Mouse (Mus musculus) brain, embryonic 18.5 days (tissue): ENCODE results near the gene Polr2c.
"Not testable (repeated sequence)": the region's sequence is repeated elsewhere in the genome, so short reads cannot be mapped to it uniquely, and the experiment has no call there.

Experiments
- DNase-seq: peaks from one replicate; pipeline ENCODE4 v3.0.0-alpha.2; 2012; ENCODE audit warnings: low read depth, low spot score

The Polr2c gene

DNA sequence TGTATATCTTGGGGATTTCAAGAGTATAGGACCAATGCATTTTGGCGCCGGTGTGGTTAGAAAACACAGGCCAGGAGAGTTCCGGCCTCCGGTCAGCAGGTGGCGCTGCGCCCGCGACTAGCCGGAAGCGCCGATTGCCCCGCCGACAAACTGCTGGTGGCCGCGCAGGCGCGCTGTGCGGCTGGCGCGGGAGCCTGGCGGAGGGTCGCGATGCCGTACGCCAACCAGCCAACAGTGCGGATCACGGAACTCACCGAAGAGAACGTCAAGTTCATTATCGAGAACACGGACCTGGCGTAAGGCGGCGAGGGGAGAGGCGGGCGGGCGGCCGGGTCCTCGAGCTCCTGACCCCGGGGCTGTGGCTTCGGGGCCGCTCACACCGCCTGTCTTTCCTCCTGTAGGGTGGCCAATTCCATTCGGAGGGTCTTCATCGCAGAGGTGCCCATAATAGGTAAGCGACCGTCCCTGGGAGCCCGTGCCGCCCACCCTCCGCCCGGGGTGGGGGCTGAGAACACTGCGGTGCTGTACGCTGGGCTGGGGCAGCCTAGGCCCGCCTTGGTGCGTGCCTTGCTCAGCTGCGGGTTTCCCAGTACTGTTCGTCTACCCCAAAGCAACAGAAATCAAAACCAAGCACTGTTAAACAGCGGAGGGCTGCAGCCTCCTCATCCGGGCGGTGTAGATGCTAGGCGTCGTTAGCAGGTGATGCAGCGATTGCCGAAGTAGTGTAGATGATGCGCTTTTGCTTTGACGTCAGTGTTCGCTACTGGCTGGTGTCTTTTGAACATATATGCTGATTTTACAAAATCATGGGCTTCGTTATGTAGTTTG is at the start of gene Polr2c:
Gene Polr2c (plus strand): TSS at position 105 of the 828 bp plus-strand sequence.
- DNase-seq: no peak

DNA sequence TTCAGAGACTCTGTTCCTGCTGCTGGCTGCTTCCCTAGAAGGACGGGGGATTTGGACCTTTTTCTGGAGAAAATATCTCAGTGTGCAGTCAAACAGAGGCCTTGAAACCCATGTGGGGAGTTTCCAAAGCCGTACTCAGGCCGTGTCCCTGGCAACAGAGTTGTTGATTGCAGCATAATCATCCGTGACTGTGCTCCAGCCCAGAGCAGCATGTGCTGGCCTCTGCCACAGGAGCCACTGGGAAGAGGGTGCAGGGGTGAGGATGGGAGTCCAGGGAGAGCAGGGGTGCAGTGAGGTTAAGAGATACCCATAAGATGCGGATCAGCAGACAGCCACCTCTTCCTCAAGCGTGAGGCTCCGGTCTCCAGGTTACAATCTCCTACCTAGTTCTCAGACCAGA is 49.7 kb upstream of the Polr2c start:
- no peak for DNase-seq

DNA sequence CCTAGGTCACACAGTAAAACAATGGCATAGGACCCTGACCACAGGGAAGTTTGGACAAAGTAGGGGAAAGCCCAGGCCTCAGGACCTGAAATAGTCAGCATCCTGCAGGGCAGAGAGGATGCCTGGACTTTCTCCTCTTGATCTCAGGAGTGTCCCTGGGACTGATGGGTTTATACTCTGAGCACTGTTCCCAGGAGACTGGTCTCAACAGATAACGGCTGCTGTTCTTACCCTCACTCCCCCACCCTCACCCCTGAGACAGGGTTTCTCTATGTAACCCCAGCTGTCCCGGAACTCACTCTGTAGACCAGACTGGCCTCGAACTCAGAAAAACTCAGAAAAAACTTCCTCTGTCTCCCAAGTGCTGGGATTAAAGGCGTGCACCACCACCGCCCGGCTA is 48.9 kb upstream of the Polr2c start:
- DNase-seq: no peak

DNA sequence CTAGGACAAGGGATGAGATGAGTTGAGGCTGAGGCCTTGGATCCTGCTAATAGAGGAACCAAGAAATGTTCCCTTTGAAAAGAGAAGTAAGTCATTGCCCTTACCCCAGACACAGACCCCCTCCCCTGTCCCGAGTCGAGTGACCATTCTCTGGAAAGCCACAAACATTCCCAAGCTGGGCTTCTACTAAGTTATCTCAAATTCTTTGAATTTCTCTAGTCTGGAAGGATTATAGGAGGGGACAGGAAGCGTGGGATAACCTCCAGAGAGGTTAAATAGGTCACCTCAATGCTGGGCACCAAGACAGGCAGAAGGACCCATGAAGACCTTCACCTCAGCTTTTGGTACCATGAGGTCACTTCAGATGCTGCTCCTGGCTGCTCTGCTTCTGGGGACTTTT is 47.1 kb upstream of the Polr2c start, which contains the start of gene Ccl17:
Gene Ccl17 (plus strand): TSS at position 301 of the 400 bp plus-strand sequence.
- no peak for DNase-seq

DNA sequence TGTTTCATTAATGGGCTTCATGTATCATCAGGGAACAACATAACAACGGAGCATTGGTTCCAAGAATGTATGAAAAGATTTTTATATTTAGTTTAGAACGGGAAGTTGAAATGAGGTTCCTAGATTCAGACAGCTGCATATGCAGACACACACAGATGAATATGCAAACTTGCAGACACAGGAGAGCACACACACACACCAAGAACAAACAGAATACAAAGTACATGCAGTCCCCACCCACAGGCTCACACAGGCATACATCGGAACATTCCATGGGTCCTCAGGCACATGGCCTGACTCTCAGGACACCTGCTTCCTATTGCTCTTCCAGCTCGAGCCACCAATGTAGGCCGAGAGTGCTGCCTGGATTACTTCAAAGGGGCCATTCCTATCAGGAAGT is 46.4 kb upstream of the Polr2c start:
- DNase-seq: no peak

DNA sequence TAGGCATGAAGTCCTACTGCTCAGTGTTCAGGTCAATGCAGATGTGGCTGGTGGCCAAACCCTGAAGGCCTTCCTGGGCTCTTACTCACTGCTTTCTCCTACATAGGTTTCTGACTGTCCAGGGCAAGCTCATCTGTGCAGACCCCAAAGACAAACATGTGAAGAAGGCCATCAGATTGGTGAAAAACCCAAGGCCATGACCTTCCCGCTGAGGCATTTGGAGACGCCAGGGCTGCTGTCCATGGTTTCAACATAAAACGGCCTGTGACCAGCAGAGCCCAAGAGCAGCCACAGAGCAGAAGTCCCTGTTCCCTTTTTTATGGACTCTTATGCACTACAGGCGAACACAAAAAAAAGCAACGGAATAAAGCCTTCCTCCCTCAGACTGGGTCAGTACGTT is 45.6 kb upstream of the Polr2c start:
- no peak for DNase-seq

DNA sequence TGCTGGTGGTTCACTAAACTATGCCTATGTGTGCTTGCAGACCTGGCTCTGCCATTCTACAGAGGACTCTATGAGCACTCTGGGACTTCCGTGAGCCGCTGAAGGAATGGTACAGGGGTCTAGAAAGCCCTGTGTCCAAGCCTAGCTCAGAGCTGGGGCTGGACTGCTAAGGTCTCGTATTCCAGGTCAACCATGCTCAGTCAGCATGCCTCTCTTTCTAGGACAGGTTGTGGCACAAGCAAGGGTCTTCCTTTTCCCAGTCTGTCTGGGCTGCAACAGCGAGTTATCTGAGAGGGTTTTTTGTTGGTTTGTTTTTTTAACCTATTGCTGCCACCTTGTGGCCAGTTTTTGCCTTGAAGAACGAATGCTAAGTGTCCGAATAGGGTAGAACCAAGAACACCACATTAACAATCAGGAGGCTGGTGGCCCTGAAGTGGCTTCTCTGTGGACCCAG is 44.6 kb upstream of the Polr2c start:
- DNase-seq: peak; percentile 82

DNA sequence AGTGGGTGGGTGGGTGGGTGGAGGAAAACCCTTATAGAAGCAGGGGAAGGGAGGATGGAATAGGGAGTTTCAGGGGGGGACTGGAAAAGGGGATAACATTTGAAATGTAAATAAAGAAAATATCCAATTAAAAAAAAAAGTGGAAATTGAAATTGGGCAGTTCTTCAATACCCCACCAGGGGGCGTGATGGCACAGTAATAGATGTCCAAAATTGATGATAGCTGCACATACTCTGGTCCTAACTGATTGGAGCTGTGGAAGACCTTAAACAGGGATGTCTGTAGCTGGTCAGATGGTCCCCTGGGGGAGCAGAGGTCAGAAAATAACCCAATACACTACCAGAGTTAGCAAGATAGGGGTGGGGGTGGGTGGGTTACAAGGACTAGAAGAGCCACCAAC is 42.7 kb upstream of the Polr2c start:
- DNase-seq: no peak

DNA sequence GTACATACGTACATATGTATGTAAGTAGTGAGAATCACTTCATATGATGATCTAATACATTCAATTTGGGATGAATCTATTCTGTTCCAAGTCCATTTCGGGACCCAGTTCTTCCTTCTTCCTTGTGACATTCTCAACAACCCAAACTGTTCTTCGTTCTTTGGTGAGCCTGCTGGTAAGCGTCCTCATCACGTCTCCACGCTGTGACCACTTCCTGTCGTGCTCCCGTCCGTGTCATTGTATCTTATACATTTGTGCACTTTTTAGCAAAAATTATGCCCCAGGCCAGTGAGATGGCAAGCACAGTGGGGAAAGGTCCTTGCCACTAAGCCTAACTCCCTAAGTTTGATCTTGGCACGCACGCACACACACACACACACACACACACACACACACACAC is 39.3 kb upstream of the Polr2c start:
- DNase-seq: no peak

DNA sequence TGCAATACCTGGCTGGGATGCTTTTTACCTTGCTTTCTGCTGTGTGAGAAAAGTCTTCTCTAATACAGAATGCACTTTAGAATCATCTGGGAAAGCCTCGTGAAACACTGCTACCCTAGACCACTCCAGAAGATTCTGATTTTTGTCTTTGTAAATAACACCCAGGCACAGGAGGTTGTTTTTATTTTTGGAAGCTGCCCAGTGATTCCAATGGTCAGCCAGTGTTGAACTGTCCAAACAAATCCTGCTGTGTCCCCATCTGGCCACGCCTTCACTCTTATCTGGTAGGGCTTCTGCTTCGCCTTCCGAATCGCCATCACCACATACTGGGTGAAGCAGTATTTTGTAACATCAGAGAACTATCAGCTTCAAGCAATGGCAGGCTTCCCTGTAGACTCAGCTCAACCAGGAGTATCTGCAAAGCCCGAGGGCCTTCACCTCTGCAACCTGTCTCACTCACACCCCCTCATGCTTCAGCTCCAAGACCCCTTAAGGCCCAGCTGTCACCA is 37.5 kb upstream of the Polr2c start:
- no peak for DNase-seq

DNA sequence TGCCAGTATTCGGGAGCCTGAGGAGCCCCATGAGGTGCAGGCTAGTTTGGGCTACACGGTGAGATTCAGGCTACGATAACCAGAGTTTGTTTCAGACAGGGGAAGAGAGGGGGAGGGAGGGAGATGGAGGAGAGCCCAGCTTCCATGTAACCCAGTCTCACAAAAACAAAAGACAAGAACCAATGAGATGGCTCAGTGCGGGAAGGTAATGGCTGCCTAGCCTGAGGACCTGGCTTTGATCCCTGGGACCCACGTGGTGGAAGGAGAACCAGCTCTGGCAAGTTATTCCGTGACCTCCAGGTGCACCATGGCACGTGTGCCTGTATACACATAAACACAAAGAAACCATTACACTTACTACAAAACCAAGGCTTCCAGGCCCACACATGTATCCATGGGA is 36.7 kb upstream of the Polr2c start:
- DNase-seq: no peak

DNA sequence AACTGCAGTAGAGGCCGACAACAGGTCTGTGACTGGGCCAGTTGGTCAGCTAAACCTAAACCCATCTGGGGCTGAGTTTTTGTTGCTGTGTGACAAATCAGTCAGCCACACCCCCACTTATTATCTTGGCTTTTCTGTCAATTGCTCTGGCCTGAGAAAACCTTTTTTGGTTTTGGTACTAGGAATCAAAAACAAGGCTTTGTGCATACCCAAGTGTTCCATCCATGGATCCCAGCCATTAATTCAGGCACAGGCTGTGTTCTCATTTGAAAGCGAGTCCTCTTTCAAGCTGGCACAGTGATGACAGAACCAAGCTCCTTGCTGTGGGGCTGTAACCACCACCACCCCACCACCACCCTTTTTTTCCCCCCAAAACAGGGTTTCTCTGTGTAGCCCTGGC is 35.9 kb upstream of the Polr2c start:
- no peak for DNase-seq

DNA sequence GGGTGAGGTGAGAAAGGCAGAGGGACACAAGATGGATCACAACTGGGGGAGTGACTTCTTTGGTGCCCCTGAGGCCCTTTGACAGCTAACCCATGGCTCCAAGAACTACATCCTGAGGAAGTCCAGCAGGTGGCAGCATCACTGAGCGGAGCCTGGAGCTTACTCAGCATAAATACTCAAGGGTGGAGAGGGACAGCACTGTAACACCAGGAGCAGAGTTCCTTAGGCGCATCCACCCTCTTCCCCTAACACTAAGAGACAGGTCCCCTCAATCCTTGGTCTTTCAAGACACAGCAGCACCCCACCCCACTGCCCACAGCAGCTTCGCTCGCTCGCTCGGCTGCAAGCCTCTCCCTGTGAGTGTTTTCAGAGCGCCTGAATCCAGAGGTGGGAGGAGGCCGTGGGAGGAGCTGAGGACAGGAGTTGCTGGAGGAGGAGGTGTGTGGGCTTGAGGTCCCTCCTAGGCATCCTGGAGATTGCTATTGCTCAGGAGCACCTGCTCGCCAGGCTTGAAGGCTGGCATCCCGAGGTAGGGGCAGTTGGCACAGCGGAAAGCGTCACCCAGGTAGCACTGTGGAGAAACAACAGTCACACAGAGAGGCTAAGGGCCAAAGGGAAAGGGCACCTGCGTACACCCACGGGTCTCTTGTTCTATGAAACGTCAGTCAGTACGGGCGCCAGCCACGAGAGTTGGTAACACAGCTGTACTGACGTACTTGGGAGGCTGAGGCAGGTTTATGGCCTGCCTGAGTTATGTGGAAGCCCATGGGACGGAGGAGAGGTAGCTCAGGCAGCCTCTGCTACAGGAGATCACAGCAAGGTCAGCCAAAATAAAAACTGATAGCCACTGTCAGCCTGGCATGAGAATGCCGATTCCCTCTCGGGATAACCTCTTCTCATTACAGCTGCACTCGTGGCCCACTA is 34.4 kb upstream of the Polr2c start:
- DNase-seq: no peak

DNA sequence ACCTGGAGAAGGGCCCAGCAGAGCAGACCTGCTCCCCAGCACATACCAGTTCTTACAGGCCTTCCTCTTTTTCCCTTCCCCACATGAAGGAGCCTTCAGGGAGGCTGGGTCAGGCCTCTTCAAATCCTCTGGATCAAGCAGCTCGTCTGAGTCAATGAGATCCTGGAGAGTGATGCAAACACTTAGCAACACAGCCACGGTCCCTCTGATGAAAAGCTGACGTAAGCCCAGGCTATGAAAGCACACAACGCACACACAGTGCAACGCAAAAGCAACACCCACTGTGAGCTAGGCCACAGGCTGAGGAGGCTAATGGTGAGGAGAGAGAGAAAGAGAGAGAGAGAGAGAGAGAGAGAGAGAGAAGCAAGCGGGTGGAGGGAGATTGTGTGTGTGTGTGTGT is 32.1 kb upstream of the Polr2c start:
- no peak for DNase-seq

DNA sequence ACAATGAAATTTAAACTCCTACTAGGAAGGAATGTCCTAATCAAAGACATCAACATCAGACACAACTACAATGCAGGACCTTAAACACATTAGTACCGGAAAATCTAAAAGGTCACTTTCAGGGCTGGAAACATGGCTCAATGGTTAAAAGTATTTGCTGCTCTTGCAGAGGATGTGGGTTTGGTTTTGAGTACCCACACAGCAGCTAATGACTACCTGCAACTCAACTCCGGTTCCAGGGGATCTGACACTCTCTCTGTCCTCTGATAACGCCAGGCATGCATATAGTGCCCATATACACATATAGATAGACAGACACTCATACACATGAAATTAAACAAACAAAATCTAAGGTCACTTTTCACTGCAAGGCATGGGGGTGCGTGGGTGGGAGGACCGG is 31.0 kb upstream of the Polr2c start:
- DNase-seq: no peak

DNA sequence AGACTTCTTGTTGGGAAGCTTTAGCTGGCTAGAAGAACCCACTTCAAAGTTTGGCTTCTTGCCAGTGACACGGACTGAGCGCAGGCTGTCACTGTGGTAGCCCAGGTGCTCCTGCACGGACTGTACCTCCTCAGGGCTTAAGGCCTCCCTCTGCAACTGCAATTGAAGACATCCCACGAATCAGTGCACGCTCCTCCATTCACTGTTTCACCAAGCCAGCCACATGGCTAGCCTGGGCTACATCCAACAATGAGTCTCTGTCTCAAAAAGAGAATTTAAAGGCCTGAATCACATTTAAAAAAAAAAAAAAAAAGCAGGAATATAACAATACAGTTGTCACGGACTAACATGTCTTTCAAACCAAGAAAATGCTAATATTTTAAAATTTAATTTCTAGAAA is 29.0 kb upstream of the Polr2c start:
- DNase-seq: no peak

DNA sequence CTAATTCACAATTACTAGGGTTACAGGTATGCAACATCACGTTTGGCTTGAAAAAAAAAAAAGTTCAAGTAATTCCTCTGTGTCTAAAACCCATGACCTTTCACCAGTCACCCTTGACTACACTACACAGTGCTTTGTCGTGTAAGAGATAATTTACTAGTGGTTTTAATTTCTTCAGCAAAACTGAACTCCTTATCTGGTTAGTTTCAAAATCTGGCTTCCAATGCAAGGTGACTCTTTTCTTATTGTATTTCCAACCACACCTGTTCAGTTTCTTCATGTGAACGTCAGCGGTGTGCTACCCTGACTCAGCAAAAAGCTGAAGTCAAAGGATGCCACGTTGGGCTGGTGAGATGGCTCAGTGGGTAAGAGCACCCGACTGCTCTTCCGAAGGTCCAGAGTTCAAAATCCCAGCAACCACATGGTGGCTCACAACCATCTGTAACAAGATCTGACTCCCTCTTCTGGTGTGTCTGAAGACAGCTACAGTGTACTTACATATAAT is 23.3 kb upstream of the Polr2c start:
- DNase-seq: not testable (repeated sequence)

DNA sequence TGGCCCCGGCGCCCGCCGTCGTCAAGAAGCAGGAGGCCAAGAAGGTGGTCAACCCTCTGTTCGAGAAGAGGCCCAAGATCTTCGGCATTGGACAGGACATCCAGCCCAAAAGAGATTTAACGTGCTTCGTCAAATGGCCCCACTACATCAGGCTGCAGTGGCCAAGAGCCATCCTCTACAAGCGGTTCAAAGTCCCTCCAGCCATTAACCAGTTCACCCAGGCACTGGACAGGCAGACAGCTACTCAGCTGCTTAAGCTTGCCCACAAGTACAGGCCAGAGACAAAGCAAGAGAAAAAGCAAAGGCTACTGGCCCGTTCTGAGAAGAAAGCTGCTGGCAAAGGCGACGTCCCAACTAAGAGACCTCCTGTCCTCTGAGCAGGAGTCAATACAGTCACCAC is 21.5 kb upstream of the Polr2c start:
- DNase-seq: not testable (repeated sequence)

DNA sequence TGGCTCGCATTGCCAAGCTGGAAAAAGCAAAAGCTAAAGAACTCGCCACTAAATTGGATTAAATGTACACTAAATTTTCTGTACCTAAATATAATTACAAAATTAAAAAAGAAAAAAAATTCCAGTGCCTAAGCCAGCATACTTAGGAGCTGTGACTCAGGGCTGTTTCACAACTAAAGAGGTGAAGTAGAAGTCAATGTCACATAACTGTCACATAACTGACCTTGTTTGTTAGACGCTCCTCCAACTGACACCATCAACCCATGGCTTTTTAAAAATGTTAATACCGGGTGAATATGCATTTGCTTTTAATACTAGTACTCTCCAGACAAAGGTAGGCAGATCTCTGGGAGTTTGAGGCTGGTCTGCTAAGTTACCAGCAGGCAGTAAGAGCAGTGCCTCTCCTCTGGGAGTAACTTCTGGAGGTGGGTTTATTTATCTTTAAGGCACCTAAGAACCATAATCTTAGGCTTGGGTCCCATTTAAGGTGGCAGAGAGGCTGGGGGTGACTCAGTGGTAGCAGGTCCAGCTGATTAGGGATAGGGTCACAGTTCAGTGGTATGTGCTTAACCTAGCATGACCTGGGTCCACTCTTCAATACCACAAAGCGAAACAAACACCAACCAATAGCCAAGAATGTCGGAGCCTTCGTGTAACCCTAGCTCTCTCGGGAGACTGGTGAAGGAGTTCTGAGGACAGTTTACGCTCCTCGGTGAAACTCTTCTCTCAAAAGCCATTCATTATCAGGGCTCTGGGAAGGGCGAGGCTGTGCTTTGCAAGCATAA is 20.6 kb upstream of the Polr2c start:
- no peak for DNase-seq

DNA sequence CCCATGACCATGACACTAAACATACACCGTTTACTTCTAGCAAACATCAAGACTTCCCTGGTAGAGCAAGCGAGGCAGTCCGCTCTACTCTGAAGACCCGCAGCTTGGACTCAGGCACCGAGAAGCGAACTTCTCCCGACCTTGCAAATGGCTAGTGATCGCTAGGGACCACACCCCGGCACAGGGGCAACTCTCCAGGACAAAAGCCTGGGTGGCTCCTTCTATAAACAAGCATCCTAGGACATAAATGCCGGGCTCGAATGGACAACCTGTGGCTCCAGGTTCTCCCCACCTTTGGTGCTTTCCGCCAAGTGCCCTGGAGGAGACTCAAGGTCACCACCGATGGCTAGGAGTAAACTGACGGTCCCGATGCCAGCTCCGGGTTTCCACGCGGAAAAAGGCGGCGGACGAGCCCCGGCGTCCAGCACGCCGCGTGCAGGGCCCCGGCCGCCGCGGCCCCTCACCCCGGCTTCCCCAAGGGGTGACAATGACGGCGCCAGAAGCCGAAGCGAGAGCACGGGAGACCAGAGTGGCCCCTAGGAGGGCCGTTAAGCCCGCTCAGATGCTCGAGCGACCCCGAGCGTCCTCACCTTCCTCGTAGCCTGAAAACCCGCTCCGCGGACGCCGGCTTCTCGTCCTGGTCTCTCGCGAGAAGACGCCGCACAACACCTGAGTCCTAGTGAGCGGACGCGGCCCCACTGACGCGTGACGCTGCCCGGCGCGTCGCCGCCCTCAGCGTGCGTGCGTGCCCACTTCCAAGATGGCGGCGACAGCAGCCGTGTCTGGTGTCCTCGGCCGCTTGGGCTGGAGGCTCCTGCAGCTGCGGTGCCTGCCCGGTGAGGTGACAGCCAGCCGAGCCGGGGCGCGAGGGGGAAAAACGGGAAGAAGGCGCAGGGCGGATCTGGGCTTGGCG is 19.3 kb upstream of the Polr2c start, which contains the start of the genes Coq9 and Ciapin1:
Gene Coq9 (plus strand): TSS at position 660 of the 913 bp plus-strand sequence.
Gene Ciapin1 (minus strand): TSS at position 697 of the 913 bp plus-strand sequence.
- DNase-seq: peak; percentile 89
